Mouse (Mus musculus) MEL (cell line): ENCODE measurements around the gene Kctd6. TPM values are rescaled to one million over a fixed set of nuclear protein-coding genes. Genes with fewer than 3 reads are reported as not detected.

Experiments used
- DNase-seq: peaks from one replicate; pipeline ENCODE4 v3.0.0; 2011; ENCODE audit warnings: low read depth, low spot score
- H3K27ac ChIP-seq: 2 replicates; pipeline ENCODE4 v1.5.1; 2012; ENCODE audit warnings: low read depth, mild to moderate bottlenecking, control low read depth, low read length, moderate library complexity; ENCODE audit not compliant: control insufficient read depth
- H3K27me3 ChIP-seq, 2 experiments: fragments of 150-350 bp in 1 of 2; sonication (generic) in 1 of 2; 2 replicates each; pipeline ENCODE4 v1.6.1; 2012; ENCODE audit warnings: low read length in 2 of 2, mild to moderate bottlenecking in 2 of 2, improper control_type of control experiment in 1 of 2, moderate library complexity in 1 of 2; ENCODE audit not compliant: insufficient read depth in 2 of 2, control insufficient read depth in 1 of 2
- H3K36me3 ChIP-seq, 2 experiments: 2 replicates each; pipeline ENCODE4 v1.6.1; 2012 to 2014; ENCODE audit warnings: low read length in 2 of 2, improper control_type of control experiment in 1 of 2, inconsistent platforms in 1 of 2, mild to moderate bottlenecking in 1 of 2; ENCODE audit not compliant: insufficient read depth in 2 of 2, control insufficient read depth in 1 of 2
- H3K4me1 ChIP-seq, 2 experiments: fragments of 150-350 bp in 1 of 2; sonication (generic) in 1 of 2; 2 replicates each; pipeline ENCODE4 v1.6.1; 2012; ENCODE audit warnings: low read length in 2 of 2, improper control_type of control experiment in 1 of 2, mild to moderate bottlenecking in 1 of 2; ENCODE audit not compliant: insufficient read depth in 2 of 2, control insufficient read depth in 1 of 2
- H3K4me3 ChIP-seq, 2 experiments: fragments of 150-350 bp in 1 of 2; sonication (generic) in 1 of 2; 2 replicates each; pipeline ENCODE4 v1.5.1; 2012; ENCODE audit warnings: low read depth in 2 of 2, low read length in 2 of 2, mild to moderate bottlenecking in 2 of 2, moderate library complexity in 2 of 2, control low read depth in 1 of 2, improper control_type of control experiment in 1 of 2; ENCODE audit not compliant: control insufficient read depth in 1 of 2, insufficient read depth in 1 of 2
- H3K79me2 ChIP-seq: 2 replicates; pipeline ENCODE4 v1.6.1; 2012; ENCODE audit warnings: mild to moderate bottlenecking, low read length, moderate library complexity; ENCODE audit not compliant: control insufficient read depth, poor library complexity, insufficient read depth
- H3K9ac ChIP-seq: 2 replicates; pipeline ENCODE4 v1.6.1; 2012; ENCODE audit warnings: low read depth, mild to moderate bottlenecking, control low read depth, low read length, moderate library complexity; ENCODE audit not compliant: control insufficient read depth, poor library complexity, severe bottlenecking
- H3K9me3 ChIP-seq: fragments of 150-350 bp; sonication (generic); replicated peaks from 2 replicates; pipeline ENCODE4 v1.6.1; 2012; ENCODE audit warnings: mild to moderate bottlenecking, low read length, improper control_type of control experiment, moderate library complexity; ENCODE audit not compliant: insufficient read depth
- CTCF ChIP-seq, 3 experiments: IDR thresholded peaks in 2 of 3; conservative IDR thresholded peaks in 1 of 3; 2 replicates each; pipeline ENCODE4 v1.5.1; 2011 to 2012; ENCODE audit warnings: low read length in 3 of 3, low read depth in 2 of 3, mild to moderate bottlenecking in 2 of 3, improper control_type of control experiment in 1 of 3, inconsistent platforms in 1 of 3, mixed read lengths in 1 of 3, moderate library complexity in 1 of 3; ENCODE audit not compliant: control insufficient read depth in 1 of 3, insufficient read depth in 1 of 3, poor library complexity in 1 of 3, severe bottlenecking in 1 of 3
- E2F4 ChIP-seq: IDR thresholded peaks from 2 replicates; pipeline ENCODE4 v1.6.1; 2011; ENCODE audit warnings: low read depth, low read length, improper control_type of control experiment, borderline replicate concordance
- GATA1 ChIP-seq: IDR thresholded peaks from 2 replicates; pipeline ENCODE4 v1.6.1; 2011; ENCODE audit warnings: low read depth, low read length, improper control_type of control experiment
- HCFC1 ChIP-seq: IDR thresholded peaks from 2 replicates; pipeline ENCODE4 v1.6.1; 2012; ENCODE audit warnings: low read depth, mild to moderate bottlenecking, inconsistent platforms, low read length, improper control_type of control experiment, moderate library complexity
- JUND ChIP-seq: IDR thresholded peaks from 2 replicates; pipeline ENCODE4 v1.6.1; 2011; ENCODE audit warnings: low read depth, mild to moderate bottlenecking, improper control_type of control experiment, low read length
- MEF2A ChIP-seq: IDR thresholded peaks from 2 replicates; pipeline ENCODE4 v1.6.1; 2014; ENCODE audit warnings: low read depth, mild to moderate bottlenecking, inconsistent platforms, low read length, improper control_type of control experiment; ENCODE audit not compliant: poor library complexity, insufficient replicate concordance, severe bottlenecking; ENCODE audit errors: extremely low read depth
- MXI1 ChIP-seq: IDR thresholded peaks from 2 replicates; pipeline ENCODE4 v1.6.1; 2011; ENCODE audit warnings: mild to moderate bottlenecking, low read depth, low read length, improper control_type of control experiment
- MYC ChIP-seq: IDR thresholded peaks from 2 replicates; pipeline ENCODE4 v1.6.1; 2011; ENCODE audit warnings: low read depth, mild to moderate bottlenecking, low read length, improper control_type of control experiment, moderate library complexity
- POLR2A ChIP-seq, 2 experiments: IDR thresholded peaks; 2 replicates each; pipeline ENCODE4 v1.6.1; 2011 to 2012; ENCODE audit warnings: low read length in 2 of 2, mild to moderate bottlenecking in 2 of 2, control low read depth in 1 of 2, improper control_type of control experiment in 1 of 2, low read depth in 1 of 2, moderate library complexity in 1 of 2; ENCODE audit not compliant: control insufficient read depth in 1 of 2, insufficient read depth in 1 of 2, poor library complexity in 1 of 2
- RAD21 ChIP-seq: IDR thresholded peaks from 2 replicates; pipeline ENCODE4 v1.6.1; 2011; ENCODE audit warnings: mild to moderate bottlenecking, low read depth, low read length, improper control_type of control experiment
- RCOR1 ChIP-seq: IDR thresholded peaks from 2 replicates; pipeline ENCODE4 v1.6.1; 2012; ENCODE audit warnings: low read depth, mild to moderate bottlenecking, inconsistent platforms, low read length, improper control_type of control experiment
- SIN3A ChIP-seq: IDR thresholded peaks from 2 replicates; pipeline ENCODE4 v1.6.1; 2012; ENCODE audit warnings: low read length, improper control_type of control experiment, inconsistent platforms
- SMC3 ChIP-seq: IDR thresholded peaks from 2 replicates; pipeline ENCODE4 v1.6.1; 2011; ENCODE audit warnings: low read depth, low read length, improper control_type of control experiment
- TAL1 ChIP-seq: IDR thresholded peaks from 2 replicates; pipeline ENCODE4 v1.6.1; 2012; ENCODE audit warnings: mild to moderate bottlenecking, inconsistent platforms, low read length, moderate library complexity, mixed read lengths
- TBP ChIP-seq: IDR thresholded peaks from 2 replicates; pipeline ENCODE4 v1.8.0; 2011; ENCODE audit warnings: low read depth, low read length, improper control_type of control experiment
- UBTF ChIP-seq: IDR thresholded peaks from 2 replicates; pipeline ENCODE4 v1.6.1; 2012; ENCODE audit warnings: low read depth, mild to moderate bottlenecking, inconsistent platforms, low read length, improper control_type of control experiment, moderate library complexity, borderline replicate concordance; ENCODE audit not compliant: insufficient read depth
- USF2 ChIP-seq, 2 experiments: IDR thresholded peaks; 2 replicates each; pipeline ENCODE4 v1.6.1; 2011 to 2012; ENCODE audit warnings: improper control_type of control experiment in 2 of 2, low read length in 2 of 2, borderline replicate concordance in 1 of 2, inconsistent platforms in 1 of 2, low read depth in 1 of 2, mild to moderate bottlenecking in 1 of 2; ENCODE audit not compliant: insufficient read depth in 1 of 2
- ZC3H11A ChIP-seq: IDR thresholded peaks from 2 replicates; pipeline ENCODE4 v1.6.1; 2012; ENCODE audit warnings: low read depth, mild to moderate bottlenecking, inconsistent platforms, low read length, improper control_type of control experiment
- ZKSCAN1 ChIP-seq: IDR thresholded peaks from 2 replicates; pipeline ENCODE4 v1.6.1; 2012; ENCODE audit warnings: low read depth, mild to moderate bottlenecking, inconsistent platforms, low read length, improper control_type of control experiment, moderate library complexity
- polyA plus RNA-seq, 2 experiments: library from polyadenylated mRNA; stranded (reverse) in 1 of 2; unstranded in 1 of 2; fragments of >175 nt in 1 of 2; fragments of >200 nt in 1 of 2; gene quantifications; 2 replicates each; pipeline versions ENCODE4 v1.2.1 to v1.2.4; 2012; ENCODE audit warnings: low replicate concordance in 2 of 2, low read depth in 1 of 2; ENCODE audit not compliant: insufficient read length in 2 of 2, insufficient read depth in 1 of 2, missing spikeins in 1 of 2
- total RNA-seq: library from RNA; depleted of rRNA; stranded (reverse); fragments of 300-350 nt; gene quantifications from 2 replicates; pipeline ENCODE4 v1.2.3, GENCODE M21; 2012

Kctd6 gene
- total and polyA plus RNA-seq, 3 experiments: 3.6 to 5.5 TPM; not detected in 1

GRCm38 (mm10) chr14:8220306-8220705 is 6.4 kb downstream of the Kctd6 start:
- Histone ChIP-seq H3K4me1 (peaks cover 2 to 5% of the 10 kb centered on the region in 2 experiments; a peak in 2 of 4 replicates), H3K36me3 (peaks cover 0 to 16% of the 10 kb centered on the region in 2 experiments; a peak in 2 of 4 replicates), H3K4me3 (no peak overlapping the region), H3K79me2 (peaks cover 1% of the 10 kb centered on the region; the same call in 1 of the 2 replicates), H3K27ac (no peak overlapping the region), H3K9me3 (no peaks in the 10 kb centered on the region), H3K27me3 (no peaks in the 10 kb centered on the region), H3K9ac (no peak overlapping the region)
- TF ChIP-seq CTCF (IDR thresholded peaks at IDR 0.05 in 2 of 3, conservative IDR thresholded peaks at IDR 0.05 in 1 of 3; ENCODE audit: control insufficient read depth in 1 of 3, insufficient read depth in 1 of 3, low read depth in 2 of 3, low read length in 3 of 3, poor library complexity in 1 of 3, severe bottlenecking in 1 of 3): peak; percentile 53 to 83 (median 66)
- TF ChIP-seq E2F4: no peak
- no peak for TF ChIP-seq TBP
- TF ChIP-seq SMC3: peak; percentile 60
- peak; percentile 32 for TF ChIP-seq ZC3H11A
- TF ChIP-seq UBTF: no peak
- peak; percentile 41 for TF ChIP-seq RAD21
- peak; percentile 47 for DNase-seq

GRCm38 (mm10) chr14:8220912-8221311 is 7.0 kb downstream of the Kctd6 start:
- H3K79me2 ChIP-seq: no peaks in the 10 kb centered on the region
- H3K9ac ChIP-seq: no peak overlapping the region
- peaks cover 0 to 16% of the 10 kb centered on the region in 2 experiments; a peak in 2 of 4 replicates for H3K36me3 ChIP-seq
- no peak overlapping the region for H3K27ac ChIP-seq
- no peak overlapping the region for H3K4me3 ChIP-seq
- H3K27me3 ChIP-seq: no peaks in the 10 kb centered on the region
- no peak for TF ChIP-seq SIN3A
- no peak for TF ChIP-seq JUND
- no peak for TF ChIP-seq TBP
- no peak for TF ChIP-seq TAL1
- TF ChIP-seq ZKSCAN1: no peak
- TF ChIP-seq RCOR1: no peak
- TF ChIP-seq MEF2A: no peak
- no peak for TF ChIP-seq SMC3
- TF ChIP-seq HCFC1: no peak
- TF ChIP-seq POLR2A (IDR thresholded peaks at IDR 0.05; ENCODE audit: control insufficient read depth in 1 of 2, insufficient read depth in 1 of 2, low read depth in 1 of 2, low read length in 2 of 2, poor library complexity in 1 of 2): no peak
- no peak for TF ChIP-seq UBTF
- no peak for TF ChIP-seq ZC3H11A
- no peak for TF ChIP-seq MXI1
- no peak for TF ChIP-seq MYC
- no peak for TF ChIP-seq USF2 (IDR thresholded peaks at IDR 0.05; ENCODE audit: borderline replicate concordance in 1 of 2, insufficient read depth in 1 of 2, low read depth in 1 of 2, low read length in 2 of 2)
- no peak for TF ChIP-seq E2F4
- TF ChIP-seq GATA1: no peak
- no peak for TF ChIP-seq CTCF (IDR thresholded peaks at IDR 0.05 in 2 of 3, conservative IDR thresholded peaks at IDR 0.05 in 1 of 3; ENCODE audit: control insufficient read depth in 1 of 3, insufficient read depth in 1 of 3, low read depth in 2 of 3, low read length in 3 of 3, poor library complexity in 1 of 3, severe bottlenecking in 1 of 3)
- no peak for DNase-seq
- no peaks in the 10 kb centered on the region for H3K9me3 ChIP-seq
- peaks cover 2 to 3% of the 10 kb centered on the region in 2 experiments; a peak in 2 of 4 replicates for H3K4me1 ChIP-seq
